Mouse (Mus musculus): ENCODE data around the gene Podn.

Gene Podn

GRCm38 (mm10) chr4:108077224-108077955 lies 18.9 kb downstream of the Podn start:
- no peak for DNase-seq

GRCm38 (mm10) chr4:108074204-108074823 lies 21.9 kb downstream of the Podn start:
- no peak for DNase-seq

- no peak for DNase-seq
These were observed 24.2 kb downstream of the Podn start for GRCm38 (mm10) chr4:108072086-108072485.

- DNase-seq, result peak; percentile 91
These were observed 24.9 kb downstream of the Podn start for GRCm38 (mm10) chr4:108071235-108071901.

GRCm38 (mm10) chr4:108070723-108071122 lies 25.5 kb downstream of the Podn start:
- DNase-seq, result no peak

GRCm38 (mm10) chr4:108070286-108070685 lies 26.0 kb downstream of the Podn start:
- DNase-seq, result no peak

GRCm38 (mm10) chr4:108068081-108068480 lies 28.2 kb downstream of the Podn start:
- DNase-seq, result no peak

- DNase-seq, result no peak
These were observed 29.0 kb downstream of the Podn start for GRCm38 (mm10) chr4:108067261-108067660.

- no peak for DNase-seq
These were observed 29.7 kb downstream of the Podn start for GRCm38 (mm10) chr4:108066569-108066968.

- DNase-seq, result no peak
These were observed 30.9 kb downstream of the Podn start for GRCm38 (mm10) chr4:108065176-108065844.

GRCm38 (mm10) chr4:108063616-108064015 lies 32.6 kb downstream of the Podn start:
- no peak for DNase-seq

GRCm38 (mm10) chr4:108062524-108062923 lies 33.7 kb downstream of the Podn start:
- DNase-seq, result no peak

- DNase-seq, result peak; percentile 37
These were observed 35.5 kb downstream of the Podn start for GRCm38 (mm10) chr4:108060774-108061173.

- DNase-seq, result no peak
These were observed 36.5 kb downstream of the Podn start for GRCm38 (mm10) chr4:108059601-108060379.

- no peak for DNase-seq
These were observed 38.1 kb downstream of the Podn start for GRCm38 (mm10) chr4:108058166-108058565.

- DNase-seq, result no peak
These were observed 39.0 kb downstream of the Podn start for GRCm38 (mm10) chr4:108057247-108057646.

GRCm38 (mm10) chr4:108055873-108056272 lies 40.4 kb downstream of the Podn start:
- no peak for DNase-seq

- DNase-seq, result no peak
These were observed 43.6 kb downstream of the Podn start for GRCm38 (mm10) chr4:108052673-108053072.

- peak; percentile 79 for DNase-seq
These were observed 44.5 kb downstream of the Podn start for GRCm38 (mm10) chr4:108051687-108052274.

GRCm38 (mm10) chr4:108046136-108046535 lies 50.1 kb downstream of the Podn start:
- no peak for DNase-seq

- DNase-seq, result no peak
These were observed 50.8 kb downstream of the Podn start for GRCm38 (mm10) chr4:108045136-108046107.
